Mouse (Mus musculus) stomach, postnatal 0 days (tissue): Measurements from ENCODE around the gene Cct8l1. TPM values are rescaled to one million over a fixed set of nuclear protein-coding genes. Genes with fewer than 3 reads are reported as not detected.

Experiments
- ATAC-seq: fragments of 200-750 bp; cut with Nextera tagmentation; 2 replicates; pipeline ENCODE4 v1.8.0; 2017; ENCODE audit not compliant: low FRiP score, low TSS enrichment
- DNase-seq: peaks from one replicate; pipeline ENCODE4 v3.0.0-alpha.2; 2016; ENCODE audit warnings: low spot score
- H3K27ac ChIP-seq: fragments of 300-500 bp; sonication (generic); replicated peaks from 2 replicates; pipeline ENCODE4 v1.5.1; 2014; ENCODE audit warnings: mild to moderate bottlenecking, control low read depth
- H3K27me3 ChIP-seq: fragments of 300-500 bp; sonication (generic); 2 replicates; pipeline ENCODE4 v1.6.1; 2014; ENCODE audit warnings: low read length; ENCODE audit not compliant: control insufficient read depth, insufficient read depth
- H3K36me3 ChIP-seq: fragments of 300-500 bp; sonication (generic); 2 replicates; pipeline ENCODE4 v1.6.1; 2014; ENCODE audit warnings: low read length, mixed read lengths; ENCODE audit not compliant: control insufficient read depth, insufficient read depth
- H3K4me1 ChIP-seq: fragments of 300-500 bp; sonication (generic); replicated peaks from 2 replicates; pipeline ENCODE4 v1.6.1; 2014; ENCODE audit warnings: antibody characterized with exemption; ENCODE audit not compliant: control insufficient read depth, insufficient read depth
- H3K4me2 ChIP-seq: fragments of 300-500 bp; sonication (generic); replicated peaks from 2 replicates; pipeline ENCODE4 v1.6.1; 2014; ENCODE audit warnings: low read depth, mild to moderate bottlenecking, control low read depth, moderate library complexity
- H3K4me3 ChIP-seq: fragments of 300-500 bp; sonication (generic); 2 replicates; pipeline ENCODE4 v1.5.1; 2014; ENCODE audit warnings: low read depth, low read length, control low read depth
- H3K9ac ChIP-seq: fragments of 300-500 bp; sonication (generic); 2 replicates; pipeline ENCODE4 v1.6.1; 2014; ENCODE audit warnings: mild to moderate bottlenecking, low read length, control low read depth, mixed read lengths
- H3K9me3 ChIP-seq: fragments of 300-500 bp; sonication (generic); 2 replicates; pipeline ENCODE4 v1.6.1; 2016; ENCODE audit warnings: low read length; ENCODE audit not compliant: control insufficient read depth
- CTCF ChIP-seq: IDR thresholded peaks from 2 replicates; pipeline ENCODE4 v1.5.1; 2016; ENCODE audit warnings: antibody characterized with exemption, low read depth, mild to moderate bottlenecking, moderate library complexity
- EP300 ChIP-seq: optimal IDR thresholded peaks from 2 replicates; pipeline ENCODE3; 2016; ENCODE audit warnings: antibody characterized with exemption
- WGBS: fragments of 180-500 bp; shearing (Covaris S2); extraction: QIAGEN DNeasy Blood & Tissue Kit; methylation state at CpG from one replicate; pipeline ENCODE4 v1.1.7; 2014; 5-methylcytosine and 5-hydroxymethylcytosine counted together
- polyA plus RNA-seq: library from polyadenylated mRNA; unstranded; fragments of >200 nt; fragmentation: Nextera tagmentation; extraction: Ambion mirVana; gene quantifications from 2 replicates; pipeline ENCODE4 v1.2.1, GENCODE M21; 2015

Gene Cct8l1
- polyA plus RNA-seq, 1 experiment from 2014 or later: 0.06 TPM

DNA sequence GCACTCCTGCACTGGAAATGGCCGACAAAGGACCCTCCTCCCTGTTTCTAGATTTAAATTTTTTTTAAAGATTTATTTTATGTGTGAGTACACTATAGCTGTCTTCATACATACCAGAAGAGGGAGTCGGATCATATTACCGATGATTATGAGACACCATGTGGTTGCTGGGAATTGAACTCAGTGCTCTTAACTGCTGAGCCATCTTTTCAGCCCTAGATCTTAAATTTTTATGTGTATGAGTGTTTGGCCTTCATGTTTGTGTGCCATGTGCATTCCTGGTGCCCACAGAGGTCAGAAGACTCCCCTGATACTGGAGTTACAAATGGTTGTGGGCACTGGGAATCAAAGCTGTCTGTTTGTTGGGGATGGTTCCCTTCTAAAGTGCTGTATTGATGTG is 25.1 kb downstream of the Cct8l1 start:
- Histone ChIP-seq H3K9me3 (0 out of 2 replicates have a peak, but pooled peaks cover 2% of the 10 kb centered on the region), H3K36me3 (no peaks in the 10 kb centered on the region), H3K9ac (no peak overlapping the region), H3K4me2 (no peak overlapping the region), H3K4me3 (no peak overlapping the region), H3K27me3 (no peaks in the 10 kb centered on the region), H3K27ac (no peak overlapping the region), H3K4me1 (no peaks in the 10 kb centered on the region)
- 70% methylated on average over 3 of the region's 3 CpGs for WGBS
- no peak for DNase-seq
- no peak for TF ChIP-seq CTCF
- no peak for TF ChIP-seq EP300
- ATAC-seq: no peak

- ATAC-seq (no peak), DNase-seq (no peak)
These were observed 25.8 kb downstream of the Cct8l1 start for GRCm38 (mm10) chr5:25541661-25542060.

GRCm38 (mm10) chr5:25544061-25544460 is 28.2 kb downstream of the Cct8l1 start:
- no peak overlapping the region for H3K9ac ChIP-seq
- no peaks in the 10 kb centered on the region for H3K4me1 ChIP-seq
- no peak overlapping the region for H3K4me2 ChIP-seq
- WGBS: 86% methylated on average over 3 of the region's 3 CpGs
- no peaks in the 10 kb centered on the region for H3K36me3 ChIP-seq
- H3K27ac ChIP-seq: no peak overlapping the region
- DNase-seq: no peak
- no peaks in the 10 kb centered on the region for H3K27me3 ChIP-seq
- TF ChIP-seq EP300: no peak
- no peak for TF ChIP-seq CTCF
- H3K4me3 ChIP-seq: no peak overlapping the region
- H3K9me3 ChIP-seq: no peaks in the 10 kb centered on the region
- ATAC-seq: no peak

More at GRCm38 (mm10) chr5:25541661-25542060, 25.8 kb downstream of the Cct8l1 start:
- no peaks in the 10 kb centered on the region for H3K4me1 ChIP-seq
- H3K9me3 ChIP-seq: 0 out of 2 replicates have a peak, but pooled peaks cover 2% of the 10 kb centered on the region
- no peak overlapping the region for H3K4me3 ChIP-seq
- no peak overlapping the region for H3K4me2 ChIP-seq
- H3K27ac ChIP-seq: no peak overlapping the region
- no peaks in the 10 kb centered on the region for H3K27me3 ChIP-seq
- no peak overlapping the region for H3K9ac ChIP-seq
- 65% methylated on average over 2 of the region's 2 CpGs for WGBS
- no peak for TF ChIP-seq CTCF
- no peak for TF ChIP-seq EP300
- H3K36me3 ChIP-seq: no peaks in the 10 kb centered on the region

GRCm38 (mm10) chr5:25544566-25544965 is 28.7 kb downstream of the Cct8l1 start:
- no peak overlapping the region for H3K9ac ChIP-seq
- WGBS: 51% methylated on average over 5 of the region's 5 CpGs

DNA sequence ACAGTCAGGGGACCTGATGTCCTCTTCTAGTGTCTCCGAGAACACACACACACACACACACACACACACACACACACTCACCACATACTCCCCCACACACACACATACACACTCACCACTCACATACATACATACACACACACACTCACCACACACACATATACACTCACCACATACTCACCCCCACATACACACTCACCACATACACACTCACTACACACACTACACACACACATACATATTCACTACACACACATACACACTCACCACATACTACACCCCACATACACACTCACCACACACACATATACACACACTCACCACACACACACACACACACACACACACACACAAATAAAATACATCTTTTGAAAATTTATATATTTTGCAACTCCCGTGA is 31.0 kb downstream of the Cct8l1 start:
- no peak overlapping the region for H3K4me3 ChIP-seq
- TF ChIP-seq CTCF (no peak), EP300 (no peak)
- H3K9ac ChIP-seq: no peak overlapping the region
- H3K4me2 ChIP-seq: no peak overlapping the region
- no peak overlapping the region for H3K27ac ChIP-seq
- no peaks in the 10 kb centered on the region for H3K36me3 ChIP-seq
- no peaks in the 10 kb centered on the region for H3K27me3 ChIP-seq
- 100% methylated on average over 2 of the region's 2 CpGs for WGBS
- DNase-seq (no peak), ATAC-seq (no peak)
- H3K4me1 ChIP-seq: no peaks in the 10 kb centered on the region
- no peaks in the 10 kb centered on the region for H3K9me3 ChIP-seq

More at GRCm38 (mm10) chr5:25544566-25544965, 28.7 kb downstream of the Cct8l1 start:
- Histone ChIP-seq H3K4me3 (no peak overlapping the region), H3K27ac (0 out of 2 replicates have a peak overlapping the region, but pooled peaks have one; percentile 18), H3K9me3 (no peaks in the 10 kb centered on the region), H3K36me3 (no peaks in the 10 kb centered on the region), H3K27me3 (no peaks in the 10 kb centered on the region), H3K4me2 (no peak overlapping the region), H3K4me1 (no peaks in the 10 kb centered on the region)
- TF ChIP-seq EP300 (no peak), CTCF (no peak)
- DNase-seq: peak; percentile 68
- peak; percentile 79 for ATAC-seq

GRCm38 (mm10) chr5:25550912-25551311 is 35.0 kb downstream of the Cct8l1 start:
- H3K36me3 ChIP-seq: no peaks in the 10 kb centered on the region
- H3K9me3 ChIP-seq: no peaks in the 10 kb centered on the region
- no peaks in the 10 kb centered on the region for H3K27me3 ChIP-seq
- no peaks in the 10 kb centered on the region for H3K4me1 ChIP-seq
- H3K4me3 ChIP-seq: no peak overlapping the region
- DNase-seq: no peak
- H3K9ac ChIP-seq: no peak overlapping the region
- no peak for ATAC-seq
- no peak overlapping the region for H3K27ac ChIP-seq
- 67% methylated on average over 1 of the region's 1 CpGs for WGBS
- no peak overlapping the region for H3K4me2 ChIP-seq
- no peak for TF ChIP-seq EP300
- TF ChIP-seq CTCF: no peak
